Mouse (Mus musculus): ENCODE data around the gene Tmem120a. TPM values are rescaled to one million over a fixed set of nuclear protein-coding genes. Genes with fewer than 3 reads are reported as not detected.

The Tmem120a gene
- polyA plus RNA-seq, 1 experiment from 2014 or later: 65.1 TPM

GRCm38 (mm10) chr5:135763526-135763925, 19.3 kb upstream of the Tmem120a start:
- Histone ChIP-seq H3K4me2 (replicated peaks; ENCODE audit: low read depth, low read length) (no peak overlapping the region), H3K4me3 (ENCODE audit: low read length) (no peak overlapping the region), H3K36me3 (ENCODE audit: control insufficient read depth, insufficient read depth, low read length) (no peaks in the 10 kb centered on the region), H3K27ac (ENCODE audit: low read depth, low read length) (no peak overlapping the region), H3K9me3 (ENCODE audit: control insufficient read depth, low read length) (no peaks in the 10 kb centered on the region), H3K9ac (ENCODE audit: low read depth, low read length) (no peak overlapping the region), H3K4me1 (ENCODE audit: control insufficient read depth, insufficient read depth, low read length) (no peaks in the 10 kb centered on the region), H3K27me3 (ENCODE audit: control insufficient read depth, insufficient read depth, low read length) (no peaks in the 10 kb centered on the region)
- 0 out of 2 replicates have a peak, but pooled peaks have one; percentile 35 for ATAC-seq (ENCODE audit: low FRiP score, low TSS enrichment)
- WGBS: 5% methylated on average over 7 of the region's 7 CpGs

- no peaks in the 10 kb centered on the region for H3K36me3 ChIP-seq (ENCODE audit: control insufficient read depth, insufficient read depth, low read length)
- H3K4me3 ChIP-seq (ENCODE audit: low read length): no peak overlapping the region
- H3K27ac ChIP-seq (ENCODE audit: low read depth, low read length): no peak overlapping the region
- WGBS: 69% methylated on average over 3 of the region's 3 CpGs
- H3K9ac ChIP-seq (ENCODE audit: low read depth, low read length): no peak overlapping the region
- ATAC-seq (ENCODE audit: low FRiP score, low TSS enrichment): no peak
- H3K4me1 ChIP-seq (ENCODE audit: control insufficient read depth, insufficient read depth, low read length): no peaks in the 10 kb centered on the region
- H3K27me3 ChIP-seq (ENCODE audit: control insufficient read depth, insufficient read depth, low read length): no peaks in the 10 kb centered on the region
- H3K9me3 ChIP-seq (ENCODE audit: control insufficient read depth, low read length): no peaks in the 10 kb centered on the region
- H3K4me2 ChIP-seq (replicated peaks; ENCODE audit: low read depth, low read length): no peak overlapping the region
These were observed 17.6 kb upstream of the Tmem120a start for GRCm38 (mm10) chr5:135761881-135762280.

- WGBS: 74% methylated on average over 2 of the region's 2 CpGs
- Histone ChIP-seq H3K9me3 (ENCODE audit: control insufficient read depth, low read length) (no peaks in the 10 kb centered on the region), H3K36me3 (ENCODE audit: control insufficient read depth, insufficient read depth, low read length) (no peaks in the 10 kb centered on the region), H3K27ac (ENCODE audit: low read depth, low read length) (no peak overlapping the region), H3K4me3 (ENCODE audit: low read length) (no peak overlapping the region), H3K4me2 (replicated peaks; ENCODE audit: low read depth, low read length) (no peak overlapping the region), H3K9ac (ENCODE audit: low read depth, low read length) (no peak overlapping the region), H3K27me3 (ENCODE audit: control insufficient read depth, insufficient read depth, low read length) (no peaks in the 10 kb centered on the region), H3K4me1 (ENCODE audit: control insufficient read depth, insufficient read depth, low read length) (no peaks in the 10 kb centered on the region)
- ATAC-seq (ENCODE audit: low FRiP score, low TSS enrichment): no peak
These were observed 7.3 kb upstream of the Tmem120a start for GRCm38 (mm10) chr5:135751595-135751994.

GRCm38 (mm10) chr5:135751041-135751440, 6.8 kb upstream of the Tmem120a start:
- Histone ChIP-seq H3K27ac (ENCODE audit: low read depth, low read length) (no peak overlapping the region), H3K4me2 (replicated peaks; ENCODE audit: low read depth, low read length) (no peak overlapping the region), H3K4me1 (ENCODE audit: control insufficient read depth, insufficient read depth, low read length) (no peaks in the 10 kb centered on the region), H3K27me3 (ENCODE audit: control insufficient read depth, insufficient read depth, low read length) (no peaks in the 10 kb centered on the region), H3K36me3 (ENCODE audit: control insufficient read depth, insufficient read depth, low read length) (no peaks in the 10 kb centered on the region), H3K9ac (ENCODE audit: low read depth, low read length) (no peak overlapping the region), H3K4me3 (ENCODE audit: low read length) (no peak overlapping the region), H3K9me3 (ENCODE audit: control insufficient read depth, low read length) (no peaks in the 10 kb centered on the region)
- WGBS: 93% methylated on average over 1 of the region's 1 CpGs
- no peak for ATAC-seq (ENCODE audit: low FRiP score, low TSS enrichment)

- ATAC-seq (ENCODE audit: low FRiP score, low TSS enrichment): 0 out of 2 replicates have a peak, but pooled peaks have one; percentile 21
- H3K9me3 ChIP-seq (ENCODE audit: control insufficient read depth, low read length): no peaks in the 10 kb centered on the region
- peak overlapping the region; percentile 85 for H3K4me2 ChIP-seq (replicated peaks; ENCODE audit: low read depth, low read length)
- peak overlapping the region; percentile 50; the same call in 1 of the 2 replicates for H3K9ac ChIP-seq (ENCODE audit: low read depth, low read length)
- peaks cover 11% of the 10 kb centered on the region for H3K36me3 ChIP-seq (ENCODE audit: control insufficient read depth, insufficient read depth, low read length)
- peak overlapping the region; percentile 61 for H3K4me3 ChIP-seq (ENCODE audit: low read length)
- no peaks in the 10 kb centered on the region for H3K27me3 ChIP-seq (ENCODE audit: control insufficient read depth, insufficient read depth, low read length)
- peak overlapping the region; percentile 78; the same call in 1 of the 2 replicates for H3K27ac ChIP-seq (ENCODE audit: low read depth, low read length)
- WGBS: 13% methylated on average over 12 of the region's 12 CpGs
- H3K4me1 ChIP-seq (ENCODE audit: control insufficient read depth, insufficient read depth, low read length): peaks cover 19% of the 10 kb centered on the region
These were observed 494 bp upstream of the Tmem120a start for GRCm38 (mm10) chr5:135744742-135745141.

GRCm38 (mm10) chr5:135742941-135743740, 1.1 kb downstream of the Tmem120a start:
- no peaks in the 10 kb centered on the region for H3K9me3 ChIP-seq (ENCODE audit: control insufficient read depth, low read length)
- no peaks in the 10 kb centered on the region for H3K27me3 ChIP-seq (ENCODE audit: control insufficient read depth, insufficient read depth, low read length)
- H3K4me3 ChIP-seq (ENCODE audit: low read length): peak overlapping the region; percentile 61
- H3K4me2 ChIP-seq (replicated peaks; ENCODE audit: low read depth, low read length): peak overlapping the region; percentile 85
- peaks cover 11% of the 10 kb centered on the region for H3K36me3 ChIP-seq (ENCODE audit: control insufficient read depth, insufficient read depth, low read length)
- ATAC-seq (ENCODE audit: low FRiP score, low TSS enrichment): peak; percentile 71
- peaks cover 19% of the 10 kb centered on the region for H3K4me1 ChIP-seq (ENCODE audit: control insufficient read depth, insufficient read depth, low read length)
- H3K27ac ChIP-seq (ENCODE audit: low read depth, low read length): peak overlapping the region; percentile 62; the same call in 1 of the 2 replicates
- H3K9ac ChIP-seq (ENCODE audit: low read depth, low read length): peak overlapping the region; percentile 58
- WGBS: 18% methylated on average over 18 of the region's 18 CpGs

GRCm38 (mm10) chr5:135742156-135742555, 2.1 kb downstream of the Tmem120a start:
- no peak for ATAC-seq (ENCODE audit: low FRiP score, low TSS enrichment)
- no peak overlapping the region for H3K9ac ChIP-seq (ENCODE audit: low read depth, low read length)
- H3K36me3 ChIP-seq (ENCODE audit: control insufficient read depth, insufficient read depth, low read length): peaks cover 13% of the 10 kb centered on the region
- no peaks in the 10 kb centered on the region for H3K9me3 ChIP-seq (ENCODE audit: control insufficient read depth, low read length)
- H3K4me3 ChIP-seq (ENCODE audit: low read length): no peak overlapping the region
- H3K4me1 ChIP-seq (ENCODE audit: control insufficient read depth, insufficient read depth, low read length): peaks cover 19% of the 10 kb centered on the region
- WGBS: 58% methylated on average over 10 of the region's 10 CpGs
- no peak overlapping the region for H3K27ac ChIP-seq (ENCODE audit: low read depth, low read length)
- no peaks in the 10 kb centered on the region for H3K27me3 ChIP-seq (ENCODE audit: control insufficient read depth, insufficient read depth, low read length)
- H3K4me2 ChIP-seq (replicated peaks; ENCODE audit: low read depth, low read length): no peak overlapping the region; the same call in 1 of the 2 replicates

GRCm38 (mm10) chr5:135738266-135738665, 6.0 kb downstream of the Tmem120a start:
- H3K36me3 ChIP-seq (ENCODE audit: control insufficient read depth, insufficient read depth, low read length): peaks cover 52% of the 10 kb centered on the region
- H3K4me2 ChIP-seq (replicated peaks; ENCODE audit: low read depth, low read length): no peak overlapping the region
- ATAC-seq (ENCODE audit: low FRiP score, low TSS enrichment): no peak
- H3K4me1 ChIP-seq (ENCODE audit: control insufficient read depth, insufficient read depth, low read length): peaks cover 9% of the 10 kb centered on the region
- no peaks in the 10 kb centered on the region for H3K27me3 ChIP-seq (ENCODE audit: control insufficient read depth, insufficient read depth, low read length)
- H3K9me3 ChIP-seq (ENCODE audit: control insufficient read depth, low read length): no peaks in the 10 kb centered on the region
- no peak overlapping the region for H3K4me3 ChIP-seq (ENCODE audit: low read length)
- no peak overlapping the region for H3K27ac ChIP-seq (ENCODE audit: low read depth, low read length)
- 20% methylated on average over 6 of the region's 6 CpGs for WGBS
- H3K9ac ChIP-seq (ENCODE audit: low read depth, low read length): no peak overlapping the region

GRCm38 (mm10) chr5:135737154-135737553, 7.1 kb downstream of the Tmem120a start:
- WGBS: 83% methylated on average over 7 of the region's 7 CpGs
- peaks cover 63% of the 10 kb centered on the region for H3K36me3 ChIP-seq (ENCODE audit: control insufficient read depth, insufficient read depth, low read length)

More at GRCm38 (mm10) chr5:135737154-135737553, 7.1 kb downstream of the Tmem120a start:
- H3K4me2 ChIP-seq (replicated peaks; ENCODE audit: low read depth, low read length): no peak overlapping the region
- no peaks in the 10 kb centered on the region for H3K4me1 ChIP-seq (ENCODE audit: control insufficient read depth, insufficient read depth, low read length)
- no peaks in the 10 kb centered on the region for H3K9me3 ChIP-seq (ENCODE audit: control insufficient read depth, low read length)
- H3K27ac ChIP-seq (ENCODE audit: low read depth, low read length): no peak overlapping the region
- H3K27me3 ChIP-seq (ENCODE audit: control insufficient read depth, insufficient read depth, low read length): no peaks in the 10 kb centered on the region
- H3K9ac ChIP-seq (ENCODE audit: low read depth, low read length): no peak overlapping the region
- H3K4me3 ChIP-seq (ENCODE audit: low read length): no peak overlapping the region
- ATAC-seq (ENCODE audit: low FRiP score, low TSS enrichment): no peak
